Mouse (Mus musculus): Measurements from ENCODE around the gene Ttll13. TPM values are rescaled to one million over a fixed set of nuclear protein-coding genes. Genes with fewer than 3 reads are reported as not detected.
A peak's percentile ranks its signal among the peaks of the same experiment; 100 is the strongest.

Gene Ttll13
- polyA plus RNA-seq, 1 experiment from 2014 or later: 4.2 TPM

DNA sequence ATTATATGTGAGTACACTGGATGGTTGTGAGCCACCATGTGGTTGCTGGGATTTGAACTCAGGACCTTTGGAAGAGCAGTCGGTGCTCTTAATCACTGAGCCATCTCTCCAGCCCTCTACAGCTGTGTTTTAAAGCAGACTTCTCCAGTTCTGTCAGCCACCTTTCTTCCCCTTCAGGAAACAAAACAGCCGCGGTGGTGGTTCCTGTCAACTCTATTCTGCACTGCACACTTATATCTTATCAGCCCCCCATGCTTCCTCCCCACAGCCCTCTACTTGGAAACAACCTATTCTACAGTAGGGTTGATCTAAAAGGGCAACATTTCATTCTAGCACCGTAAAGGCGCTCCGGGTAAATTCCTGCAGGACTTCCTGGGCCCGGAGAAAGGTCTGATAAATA lies 683 bp downstream of the Ttll13 start:
- WGBS: 64% methylated on average over 7 of the region's 7 CpGs
- no peaks in the 10 kb centered on the region for H3K27me3 ChIP-seq (ENCODE audit: control insufficient read depth, insufficient read depth, low read length)
- peak overlapping the region; percentile 60 for H3K4me3 ChIP-seq (ENCODE audit: low read depth, low read length)
- no peaks in the 10 kb centered on the region for H3K4me1 ChIP-seq (ENCODE audit: control insufficient read depth, insufficient read depth, low read length)
- H3K27ac ChIP-seq (ENCODE audit: low read depth, low read length): no peak overlapping the region
- H3K9me3 ChIP-seq (ENCODE audit: control insufficient read depth, low read length): no peaks in the 10 kb centered on the region
- no peak overlapping the region for H3K9ac ChIP-seq (replicated peaks; ENCODE audit: low read depth, low read length)
- no peak for ATAC-seq (ENCODE audit: low read depth)
- H3K36me3 ChIP-seq (ENCODE audit: control insufficient read depth, insufficient read depth, low read length): no peaks in the 10 kb centered on the region
- H3K4me2 ChIP-seq (ENCODE audit: low read depth, low read length): peak overlapping the region; percentile 56

DNA sequence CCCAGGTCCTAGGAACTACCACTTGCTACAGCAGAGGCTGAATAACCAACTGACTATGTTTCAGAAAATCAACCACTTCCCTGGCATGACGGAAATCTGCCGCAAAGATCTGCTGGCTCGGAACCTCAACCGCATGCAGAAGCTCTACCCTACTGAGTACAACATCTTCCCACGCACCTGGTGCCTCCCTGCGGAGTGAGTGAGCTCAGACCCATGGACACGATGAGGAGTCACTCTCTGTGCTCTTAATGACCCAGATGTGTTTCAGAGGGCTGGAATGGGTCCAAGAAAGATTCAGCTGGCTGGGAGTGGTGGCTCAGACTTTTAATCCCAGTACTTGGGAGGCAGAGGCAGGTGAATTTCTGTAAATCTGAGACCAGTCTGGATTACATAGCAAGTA lies 6.3 kb downstream of the Ttll13 start:
- no peaks in the 10 kb centered on the region for H3K4me1 ChIP-seq (ENCODE audit: control insufficient read depth, insufficient read depth, low read length)
- no peak for ATAC-seq (ENCODE audit: low read depth)
- no peaks in the 10 kb centered on the region for H3K27me3 ChIP-seq (ENCODE audit: control insufficient read depth, insufficient read depth, low read length)
- no peak overlapping the region for H3K9ac ChIP-seq (replicated peaks; ENCODE audit: low read depth, low read length)
- H3K4me2 ChIP-seq (ENCODE audit: low read depth, low read length): no peak overlapping the region
- H3K27ac ChIP-seq (ENCODE audit: low read depth, low read length): no peak overlapping the region
- WGBS: 75% methylated on average over 7 of the region's 7 CpGs
- no peaks in the 10 kb centered on the region for H3K9me3 ChIP-seq (ENCODE audit: control insufficient read depth, low read length)
- no peak overlapping the region for H3K4me3 ChIP-seq (ENCODE audit: low read depth, low read length)
- no peaks in the 10 kb centered on the region for H3K36me3 ChIP-seq (ENCODE audit: control insufficient read depth, insufficient read depth, low read length)

DNA sequence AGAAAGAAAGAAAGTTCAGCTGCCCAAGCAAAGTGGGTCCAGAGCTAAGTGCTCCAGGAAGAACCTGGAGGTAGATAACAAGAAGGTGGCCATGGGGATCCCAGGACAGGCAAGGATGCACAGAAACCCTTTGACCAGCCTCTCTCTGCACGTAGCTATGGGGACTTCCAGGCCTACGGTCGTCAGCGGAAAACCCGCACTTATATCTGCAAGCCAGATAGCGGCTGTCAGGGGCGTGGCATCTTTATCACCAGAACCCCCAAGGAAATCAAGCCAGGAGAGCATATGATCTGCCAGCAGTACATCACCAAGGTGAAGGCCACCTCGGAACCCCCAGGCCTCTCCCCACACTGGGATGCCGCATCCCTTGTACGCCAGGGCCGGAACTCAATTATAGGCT lies 6.7 kb downstream of the Ttll13 start:
- no peak for ATAC-seq (ENCODE audit: low read depth)
- no peak overlapping the region for H3K27ac ChIP-seq (ENCODE audit: low read depth, low read length)
- H3K36me3 ChIP-seq (ENCODE audit: control insufficient read depth, insufficient read depth, low read length): no peaks in the 10 kb centered on the region
- WGBS: 87% methylated on average over 11 of the region's 11 CpGs
- no peak overlapping the region for H3K9ac ChIP-seq (replicated peaks; ENCODE audit: low read depth, low read length)
- no peak overlapping the region for H3K4me3 ChIP-seq (ENCODE audit: low read depth, low read length)
- H3K27me3 ChIP-seq (ENCODE audit: control insufficient read depth, insufficient read depth, low read length): no peaks in the 10 kb centered on the region
- no peaks in the 10 kb centered on the region for H3K9me3 ChIP-seq (ENCODE audit: control insufficient read depth, low read length)
- H3K4me1 ChIP-seq (ENCODE audit: control insufficient read depth, insufficient read depth, low read length): no peaks in the 10 kb centered on the region
- H3K4me2 ChIP-seq (ENCODE audit: low read depth, low read length): no peak overlapping the region

DNA sequence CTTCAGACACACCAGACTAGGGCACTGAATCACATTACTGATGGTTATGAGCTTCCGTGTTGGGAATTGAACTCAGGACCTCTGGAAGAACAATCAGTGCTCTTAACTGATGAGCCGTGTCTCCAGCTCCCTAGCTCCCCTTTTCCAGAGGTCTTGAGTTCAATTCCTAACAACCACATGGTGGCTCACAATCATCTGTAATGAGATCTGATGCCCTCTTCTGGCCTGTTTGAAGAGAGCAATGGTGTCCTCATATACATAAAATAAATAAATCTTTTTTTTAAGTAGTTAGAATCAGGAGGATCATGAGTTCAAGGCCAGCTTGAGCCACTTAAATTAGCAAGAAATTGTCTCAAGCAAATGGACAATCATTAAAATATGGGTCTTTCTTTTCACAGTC lies 9.8 kb downstream of the Ttll13 start:
- no peak overlapping the region for H3K4me2 ChIP-seq (ENCODE audit: low read depth, low read length)
- H3K4me3 ChIP-seq (ENCODE audit: low read depth, low read length): no peak overlapping the region
- no peak for ATAC-seq (ENCODE audit: low read depth)
- no peaks in the 10 kb centered on the region for H3K9me3 ChIP-seq (ENCODE audit: control insufficient read depth, low read length)
- 77% methylated on average over 2 of the region's 2 CpGs for WGBS
- peaks cover 4% of the 10 kb centered on the region; the same call in 1 of the 2 replicates for H3K27me3 ChIP-seq (ENCODE audit: control insufficient read depth, insufficient read depth, low read length)
- no peaks in the 10 kb centered on the region for H3K36me3 ChIP-seq (ENCODE audit: control insufficient read depth, insufficient read depth, low read length)
- no peak overlapping the region for H3K9ac ChIP-seq (replicated peaks; ENCODE audit: low read depth, low read length)
- no peaks in the 10 kb centered on the region for H3K4me1 ChIP-seq (ENCODE audit: control insufficient read depth, insufficient read depth, low read length)
- H3K27ac ChIP-seq (ENCODE audit: low read depth, low read length): no peak overlapping the region

DNA sequence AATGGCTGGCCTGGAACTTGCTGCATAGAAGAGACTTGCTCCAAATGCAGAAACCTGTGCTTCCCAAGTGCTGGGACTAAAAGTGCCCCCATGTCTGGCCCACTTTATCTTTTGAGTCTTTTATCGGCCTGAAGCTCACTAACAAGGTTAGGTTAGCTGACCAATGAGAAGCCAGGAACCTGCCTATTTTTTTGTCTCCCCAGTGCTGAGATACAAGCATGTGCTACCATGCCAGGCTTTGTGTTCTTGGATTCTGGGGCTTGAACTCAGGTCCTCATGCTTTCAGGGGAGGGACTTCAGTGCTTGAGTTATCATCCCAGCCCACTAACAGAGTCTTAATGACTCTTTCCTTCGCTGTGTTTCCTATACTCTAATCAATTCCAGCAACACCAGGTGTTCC lies 11.5 kb downstream of the Ttll13 start:
- 60% methylated on average over 2 of the region's 2 CpGs for WGBS
- H3K9me3 ChIP-seq (ENCODE audit: control insufficient read depth, low read length): no peaks in the 10 kb centered on the region
- ATAC-seq (ENCODE audit: low read depth): no peak
- no peak overlapping the region for H3K4me3 ChIP-seq (ENCODE audit: low read depth, low read length)
- no peak overlapping the region for H3K4me2 ChIP-seq (ENCODE audit: low read depth, low read length)
- no peak overlapping the region for H3K9ac ChIP-seq (replicated peaks; ENCODE audit: low read depth, low read length)
- H3K4me1 ChIP-seq (ENCODE audit: control insufficient read depth, insufficient read depth, low read length): peaks cover 6% of the 10 kb centered on the region
- H3K27me3 ChIP-seq (ENCODE audit: control insufficient read depth, insufficient read depth, low read length): peaks cover 4% of the 10 kb centered on the region; the same call in 1 of the 2 replicates
- H3K36me3 ChIP-seq (ENCODE audit: control insufficient read depth, insufficient read depth, low read length): no peaks in the 10 kb centered on the region
- no peak overlapping the region for H3K27ac ChIP-seq (ENCODE audit: low read depth, low read length)

DNA sequence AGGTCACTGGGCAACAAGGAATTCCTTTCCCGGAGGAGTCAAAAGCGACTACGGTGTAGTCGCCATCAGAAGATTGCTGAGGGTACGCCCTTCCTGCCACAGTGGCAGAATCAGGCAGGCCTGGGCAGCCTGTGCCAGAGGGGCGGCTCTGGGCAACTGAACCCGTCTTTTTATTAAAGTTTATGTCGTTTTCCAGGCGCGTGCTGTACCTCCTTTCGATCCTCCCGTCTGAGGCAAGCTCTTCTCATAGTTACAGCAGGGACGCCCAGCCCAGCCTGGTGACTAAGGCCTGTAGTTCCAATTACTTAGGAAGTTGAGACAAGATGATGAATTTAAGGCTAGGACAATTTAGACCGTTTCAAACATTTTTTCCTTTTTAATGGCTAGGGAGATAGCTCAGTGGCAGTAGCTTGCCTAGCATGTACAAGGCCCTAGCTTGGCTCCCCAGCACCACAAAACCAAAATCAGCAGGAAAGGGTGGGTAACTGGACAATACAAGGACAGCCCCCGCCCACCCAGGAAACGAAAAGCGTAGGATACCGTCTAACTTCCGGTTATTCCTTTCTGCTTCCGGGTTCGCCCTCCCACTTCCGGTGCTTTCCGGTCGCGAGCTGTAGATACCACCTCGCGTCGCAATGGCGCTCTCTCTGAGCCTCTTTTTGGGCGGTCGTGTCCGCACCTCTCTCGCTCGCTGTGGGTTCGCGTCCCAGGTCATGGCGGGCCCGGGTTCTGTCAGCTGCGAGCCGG lies 14.6 kb downstream of the Ttll13 start, which contains the start of gene Ngrn:
TSS of gene Ngrn (plus strand) at position 591 of the 747 bp plus-strand sequence.
- peaks cover 15% of the 10 kb centered on the region for H3K36me3 ChIP-seq (ENCODE audit: control insufficient read depth, insufficient read depth, low read length)
- H3K4me1 ChIP-seq (ENCODE audit: control insufficient read depth, insufficient read depth, low read length): peaks cover 6% of the 10 kb centered on the region
- 28% methylated on average over 40 of the region's 40 CpGs for WGBS
- H3K9me3 ChIP-seq (ENCODE audit: control insufficient read depth, low read length): no peaks in the 10 kb centered on the region
- peak; percentile 91 for ATAC-seq (ENCODE audit: low read depth)
- peak within 1 kb of the TSS; percentile 65 for H3K4me2 ChIP-seq (ENCODE audit: low read depth, low read length)
- H3K27me3 ChIP-seq (ENCODE audit: control insufficient read depth, insufficient read depth, low read length): peaks cover 4% of the 10 kb centered on the region; the same call in 1 of the 2 replicates
- H3K27ac ChIP-seq (ENCODE audit: low read depth, low read length): peak within 1 kb of the TSS; percentile 69
- peak within 1 kb of the TSS; percentile 69 for H3K9ac ChIP-seq (replicated peaks; ENCODE audit: low read depth, low read length)
- peak within 1 kb of the TSS; percentile 68 for H3K4me3 ChIP-seq (ENCODE audit: low read depth, low read length)

DNA sequence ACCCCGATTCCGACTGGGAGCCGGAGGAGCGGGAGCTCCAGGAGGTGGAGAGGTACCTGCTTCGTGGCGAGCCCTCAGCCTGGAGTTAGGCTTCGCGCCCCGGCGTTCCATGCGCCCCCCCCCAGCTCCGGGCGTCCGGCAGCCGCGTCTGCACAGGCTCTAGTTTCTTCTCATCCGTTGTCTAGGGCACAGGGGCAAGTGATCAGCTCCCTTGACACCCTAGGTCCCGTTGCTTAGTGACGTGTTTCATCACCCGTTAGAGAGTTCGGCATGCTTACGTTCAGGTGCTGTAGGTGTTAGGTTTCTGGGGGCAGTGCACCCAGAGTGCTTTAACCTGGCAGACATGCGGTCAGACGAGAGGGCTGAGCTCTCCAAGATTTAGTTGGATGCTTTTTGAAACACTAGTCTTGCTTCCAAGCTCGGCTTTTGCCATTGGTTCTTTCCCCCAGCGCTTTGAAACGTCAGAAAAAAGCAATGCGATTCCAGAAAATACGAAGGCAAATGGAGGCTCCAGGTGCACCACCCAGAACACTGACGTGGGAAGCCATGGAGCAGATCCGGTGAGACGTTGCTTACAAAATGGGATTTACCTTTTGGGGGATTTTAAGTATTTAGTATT lies 15.3 kb downstream of the Ttll13 start:
- 2% methylated on average over 32 of the region's 32 CpGs for WGBS
- Histone ChIP-seq H3K9ac (replicated peaks; ENCODE audit: low read depth, low read length) (peak overlapping the region; percentile 69), H3K9me3 (ENCODE audit: control insufficient read depth, low read length) (no peaks in the 10 kb centered on the region), H3K27ac (ENCODE audit: low read depth, low read length) (peak overlapping the region; percentile 69), H3K4me3 (ENCODE audit: low read depth, low read length) (peak overlapping the region; percentile 68), H3K27me3 (ENCODE audit: control insufficient read depth, insufficient read depth, low read length) (peaks cover 4% of the 10 kb centered on the region; the same call in 1 of the 2 replicates), H3K4me1 (ENCODE audit: control insufficient read depth, insufficient read depth, low read length) (peaks cover 6% of the 10 kb centered on the region), H3K36me3 (ENCODE audit: control insufficient read depth, insufficient read depth, low read length) (peaks cover 22% of the 10 kb centered on the region), H3K4me2 (ENCODE audit: low read depth, low read length) (peak overlapping the region; percentile 65)
- peak; percentile 80 for ATAC-seq (ENCODE audit: low read depth)

DNA sequence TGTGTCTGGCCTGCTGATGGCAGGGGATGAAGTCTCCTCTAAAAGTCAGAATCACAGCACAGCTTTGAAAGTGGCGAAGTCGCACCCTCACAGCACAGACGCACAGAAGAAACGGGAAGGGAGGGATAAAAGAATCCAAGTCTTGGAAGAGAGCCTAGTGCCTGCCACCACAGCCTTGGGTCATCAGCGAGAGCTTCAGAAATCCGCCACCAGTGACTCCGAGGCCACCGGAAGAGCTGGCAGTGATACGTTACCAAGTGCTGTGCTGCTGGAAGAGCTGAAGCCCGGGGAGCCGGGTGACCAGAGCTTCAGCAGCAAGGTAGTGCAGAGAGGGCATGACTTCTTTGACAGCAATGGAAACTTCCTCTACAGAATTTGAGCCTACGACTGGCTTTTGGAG lies 18.4 kb downstream of the Ttll13 start:
- H3K4me2 ChIP-seq (ENCODE audit: low read depth, low read length): no peak overlapping the region
- WGBS: 95% methylated on average over 12 of the region's 12 CpGs
- no peaks in the 10 kb centered on the region for H3K27me3 ChIP-seq (ENCODE audit: control insufficient read depth, insufficient read depth, low read length)
- peaks cover 27% of the 10 kb centered on the region for H3K36me3 ChIP-seq (ENCODE audit: control insufficient read depth, insufficient read depth, low read length)
- no peak for ATAC-seq (ENCODE audit: low read depth)
- no peak overlapping the region for H3K27ac ChIP-seq (ENCODE audit: low read depth, low read length)
- H3K9me3 ChIP-seq (ENCODE audit: control insufficient read depth, low read length): no peaks in the 10 kb centered on the region
- no peak overlapping the region for H3K4me3 ChIP-seq (ENCODE audit: low read depth, low read length)
- H3K9ac ChIP-seq (replicated peaks; ENCODE audit: low read depth, low read length): no peak overlapping the region
- peaks cover 12% of the 10 kb centered on the region for H3K4me1 ChIP-seq (ENCODE audit: control insufficient read depth, insufficient read depth, low read length)

DNA sequence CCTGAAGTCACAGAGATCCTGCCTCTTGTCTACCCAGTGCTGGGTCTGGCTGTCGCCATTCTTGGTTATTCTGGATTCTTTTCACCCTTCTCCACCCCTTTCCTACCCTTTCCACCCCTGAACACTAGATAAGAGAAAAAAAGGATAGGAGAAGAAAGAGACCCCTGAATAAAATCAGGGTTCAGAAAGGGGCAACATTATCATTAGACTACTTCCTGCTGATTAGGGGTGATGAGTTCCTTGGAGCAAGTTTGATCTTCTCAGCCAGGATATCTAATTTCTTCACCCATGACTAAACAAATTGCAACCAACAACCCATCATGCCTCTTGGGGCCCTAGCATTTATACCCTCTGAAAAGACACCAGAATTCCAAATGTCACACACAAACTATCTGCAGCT lies 21.6 kb downstream of the Ttll13 start:
- Histone ChIP-seq H3K4me1 (ENCODE audit: control insufficient read depth, insufficient read depth, low read length) (peaks cover 16% of the 10 kb centered on the region), H3K9me3 (ENCODE audit: control insufficient read depth, low read length) (no peaks in the 10 kb centered on the region), H3K27me3 (ENCODE audit: control insufficient read depth, insufficient read depth, low read length) (no peaks in the 10 kb centered on the region), H3K9ac (replicated peaks; ENCODE audit: low read depth, low read length) (no peak overlapping the region), H3K27ac (ENCODE audit: low read depth, low read length) (no peak overlapping the region), H3K4me3 (ENCODE audit: low read depth, low read length) (no peak overlapping the region), H3K4me2 (ENCODE audit: low read depth, low read length) (no peak overlapping the region), H3K36me3 (ENCODE audit: control insufficient read depth, insufficient read depth, low read length) (peaks cover 32% of the 10 kb centered on the region)
- ATAC-seq (ENCODE audit: low read depth): no peak
- 92% methylated on average over 1 of the region's 1 CpGs for WGBS
